Mouse (Mus musculus) erythroblast, embryonic 14.5 days (primary cell): ENCODE measurements around the gene Grtp1. TPM values are rescaled to one million over a fixed set of nuclear protein-coding genes. Genes with fewer than 3 reads are reported as not detected.

ENCODE experiments used
- H3K27me3 ChIP-seq: 2 replicates; pipeline ENCODE4 v1.6.1; 2012; ENCODE audit warnings: inconsistent platforms; ENCODE audit not compliant: control insufficient read depth
- H3K36me3 ChIP-seq: 2 replicates; pipeline ENCODE4 v1.6.1; 2012; ENCODE audit warnings: mild to moderate bottlenecking, inconsistent platforms; ENCODE audit not compliant: control insufficient read depth
- H3K4me1 ChIP-seq: 2 replicates; pipeline ENCODE4 v1.6.1; 2012; ENCODE audit warnings: inconsistent platforms; ENCODE audit not compliant: control insufficient read depth
- H3K4me3 ChIP-seq: replicated peaks from 2 replicates; pipeline ENCODE3; 2012; ENCODE audit warnings: moderate library complexity, mild to moderate bottlenecking, inconsistent platforms
- H3K9me3 ChIP-seq: 2 replicates; pipeline ENCODE4 v1.6.1; 2012; ENCODE audit warnings: low read length, inconsistent platforms, mixed read lengths; ENCODE audit not compliant: control insufficient read depth
- GATA1 ChIP-seq: IDR thresholded peaks from 2 replicates; pipeline ENCODE4 v1.6.1; 2012; ENCODE audit warnings: low read length, inconsistent platforms, mixed read lengths
- TAL1 ChIP-seq: IDR thresholded peaks from 3 replicates; pipeline ENCODE4 v1.6.1; 2012; ENCODE audit warnings: low read length, inconsistent platforms, mixed read lengths
- polyA plus RNA-seq: library from polyadenylated mRNA; stranded (reverse); fragments of >175 nt; gene quantifications from 2 replicates; pipeline ENCODE4 v1.2.3, GENCODE M21; 2012

Grtp1 gene
- polyA plus RNA-seq, 1 experiment, result 1.5 TPM

- Histone ChIP-seq H3K27me3 (no peaks in the 10 kb centered on the region), H3K4me1 (peaks cover 3% of the 10 kb centered on the region; the same call in 1 of the 2 replicates), H3K36me3 (peaks cover 100% of the 10 kb centered on the region), H3K4me3 (no peak overlapping the region), H3K9me3 (no peaks in the 10 kb centered on the region)
- TF ChIP-seq TAL1, result no peak
- TF ChIP-seq GATA1, result no peak
Observed at GRCm38 (mm10) chr8:13170510-13170909, 29.9 kb downstream of the Grtp1 start.

- H3K4me3 ChIP-seq, result no peak overlapping the region
- no peaks in the 10 kb centered on the region for H3K9me3 ChIP-seq
- no peaks in the 10 kb centered on the region for H3K27me3 ChIP-seq
- peaks cover 74% of the 10 kb centered on the region for H3K36me3 ChIP-seq
- peaks cover 58% of the 10 kb centered on the region for H3K4me1 ChIP-seq
- TF ChIP-seq TAL1, result no peak
- TF ChIP-seq GATA1, result no peak
Observed at GRCm38 (mm10) chr8:13164361-13164760, 36.1 kb downstream of the Grtp1 start.

- Histone ChIP-seq H3K4me1 (peaks cover 63% of the 10 kb centered on the region), H3K4me3 (peak overlapping the region; percentile 21)
Observed at GRCm38 (mm10) chr8:13163563-13163962, 36.9 kb downstream of the Grtp1 start.

GRCm38 (mm10) chr8:13162098-13162497 is 38.3 kb downstream of the Grtp1 start:
- Histone ChIP-seq H3K36me3 (peaks cover 51% of the 10 kb centered on the region), H3K9me3 (no peaks in the 10 kb centered on the region), H3K4me3 (peak overlapping the region; percentile 17), H3K27me3 (no peaks in the 10 kb centered on the region), H3K4me1 (peaks cover 66% of the 10 kb centered on the region)
- TF ChIP-seq GATA1, result no peak
- TF ChIP-seq TAL1, result no peak

More at GRCm38 (mm10) chr8:13163563-13163962, 36.9 kb downstream of the Grtp1 start:
- Histone ChIP-seq H3K9me3 (no peaks in the 10 kb centered on the region), H3K36me3 (peaks cover 66% of the 10 kb centered on the region), H3K27me3 (no peaks in the 10 kb centered on the region)
- peak; percentile 52 for TF ChIP-seq GATA1
- TF ChIP-seq TAL1, result 0 out of 3 replicates have a peak, but pooled peaks have one; percentile 29

GRCm38 (mm10) chr8:13160691-13161090 is 39.7 kb downstream of the Grtp1 start:
- TF ChIP-seq GATA1, result no peak
- no peak for TF ChIP-seq TAL1
- peaks cover 37% of the 10 kb centered on the region for H3K36me3 ChIP-seq
- peaks cover 66% of the 10 kb centered on the region for H3K4me1 ChIP-seq
- no peaks in the 10 kb centered on the region for H3K27me3 ChIP-seq
- H3K9me3 ChIP-seq, result no peaks in the 10 kb centered on the region
- H3K4me3 ChIP-seq, result peak overlapping the region; percentile 95

- H3K4me3 ChIP-seq, result peak overlapping the region; percentile 95
- no peaks in the 10 kb centered on the region for H3K9me3 ChIP-seq
- H3K27me3 ChIP-seq, result no peaks in the 10 kb centered on the region
- TF ChIP-seq GATA1, result no peak
- peaks cover 30% of the 10 kb centered on the region for H3K36me3 ChIP-seq
- peaks cover 56% of the 10 kb centered on the region for H3K4me1 ChIP-seq
Observed at GRCm38 (mm10) chr8:13159377-13159881, 41.0 kb downstream of the Grtp1 start.

GRCm38 (mm10) chr8:13158718-13159376 is 41.6 kb downstream of the Grtp1 start, which contains the start of gene Lamp1:
TSS of gene Lamp1 (plus strand) at chr8:13159161.
- Histone ChIP-seq H3K27me3 (no peaks in the 10 kb centered on the region), H3K9me3 (no peaks in the 10 kb centered on the region), H3K4me3 (peak within 1 kb of the TSS; percentile 95), H3K4me1 (peaks cover 50% of the 10 kb centered on the region), H3K36me3 (peaks cover 30% of the 10 kb centered on the region)
- no peak for TF ChIP-seq TAL1
- no peak for TF ChIP-seq GATA1

- Histone ChIP-seq H3K4me1 (peaks cover 28% of the 10 kb centered on the region), H3K4me3 (no peak overlapping the region), H3K27me3 (no peaks in the 10 kb centered on the region), H3K36me3 (peaks cover 28% of the 10 kb centered on the region), H3K9me3 (no peaks in the 10 kb centered on the region)
- TF ChIP-seq TAL1, result no peak
- TF ChIP-seq GATA1, result no peak
Observed at GRCm38 (mm10) chr8:13156327-13157097, 43.9 kb downstream of the Grtp1 start.

GRCm38 (mm10) chr8:13155358-13155757 is 45.1 kb downstream of the Grtp1 start:
- Histone ChIP-seq H3K36me3 (peaks cover 32% of the 10 kb centered on the region), H3K4me1 (peaks cover 17% of the 10 kb centered on the region), H3K27me3 (no peaks in the 10 kb centered on the region), H3K9me3 (no peaks in the 10 kb centered on the region), H3K4me3 (no peak overlapping the region)
- TF ChIP-seq TAL1 (no peak), GATA1 (no peak)
